Mouse (Mus musculus) spleen, adult 12 weeks (tissue): Measurements from ENCODE around the gene Ap4s1.
A peak's percentile ranks its signal among the peaks of the same experiment; 100 is the strongest.
"Not testable (repeated sequence)": the region's sequence is repeated elsewhere in the genome, so short reads cannot be mapped to it uniquely, and the experiment has no call there.

Experiments
- DNase-seq: peaks from one replicate; pipeline ENCODE4 v3.0.0; 2022; ENCODE audit warnings: low spot score

The Ap4s1 gene

DNA sequence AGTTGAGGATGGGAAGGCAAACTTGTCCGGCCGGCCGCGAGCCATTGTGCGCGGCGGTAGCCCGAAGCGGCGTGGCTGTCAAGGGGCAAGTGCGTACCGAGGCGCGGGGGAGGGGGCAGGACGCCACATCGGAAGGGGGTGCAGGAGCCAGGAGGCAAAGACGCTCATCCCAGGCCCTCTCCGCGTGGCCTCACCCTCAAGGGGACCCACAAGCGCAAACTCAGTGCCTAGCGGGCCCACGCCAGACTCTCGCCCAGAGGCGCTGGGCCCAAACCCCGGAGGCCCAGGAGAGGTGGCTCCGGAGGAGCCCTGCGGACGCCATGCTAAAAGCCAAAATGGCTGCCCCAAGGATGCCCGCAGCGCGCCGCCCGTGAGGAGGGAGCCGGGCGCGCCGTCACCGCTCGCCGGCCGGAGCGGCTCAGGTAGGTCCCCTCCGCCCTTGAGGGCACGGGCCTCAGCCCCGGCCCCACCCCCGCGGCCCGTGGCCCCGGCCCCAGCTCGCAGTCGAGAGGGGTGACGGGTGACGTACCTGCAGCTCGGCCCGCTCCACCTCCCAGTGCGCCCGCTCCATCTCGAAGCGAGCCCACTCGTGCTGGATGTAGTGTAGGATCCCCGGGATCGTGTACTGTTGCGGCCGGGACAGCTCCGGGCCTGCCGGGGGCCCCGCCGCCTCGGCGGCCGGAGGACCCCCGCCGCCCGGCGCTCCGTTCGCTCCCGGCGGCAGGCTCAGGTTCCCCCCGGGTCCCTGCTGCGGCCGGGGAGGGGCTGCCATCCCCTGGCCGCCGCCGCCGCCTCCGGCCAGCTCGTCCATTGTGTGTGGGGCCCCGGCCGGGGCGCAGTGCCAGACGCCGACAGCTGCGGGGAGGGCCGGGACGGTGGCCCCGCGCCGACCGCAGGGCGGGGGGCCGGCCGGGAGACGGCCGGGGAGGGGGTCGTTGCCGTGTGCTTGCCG lies at the start of gene Ap4s1:
TSS of gene Ap4s1 (plus strand) at position 141 of the 952 bp plus-strand sequence.
- DNase-seq: peak; percentile 73

- DNase-seq: no peak
Observed at GRCm38 (mm10) chr12:51641871-51642270, 49.0 kb upstream of the Ap4s1 start.

DNA sequence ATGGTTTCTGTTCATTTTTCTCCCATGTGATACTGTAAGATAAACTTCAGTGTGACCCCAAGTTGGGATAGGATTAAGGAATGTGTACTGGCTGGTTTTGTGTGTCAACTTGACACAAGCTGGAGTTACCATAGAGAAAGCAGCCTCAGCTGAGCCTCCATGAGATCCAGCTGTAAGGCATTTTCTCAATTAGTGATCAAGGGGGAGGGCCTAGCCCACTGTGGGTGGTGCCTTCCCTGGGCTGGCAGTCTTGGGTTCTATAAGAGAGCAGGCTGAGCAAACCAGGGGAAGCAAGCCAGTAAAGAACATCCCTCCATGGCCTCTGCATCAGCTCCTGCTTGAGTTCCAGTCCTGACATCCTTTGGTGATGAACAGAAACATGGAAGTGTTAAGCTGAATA lies 41.4 kb upstream of the Ap4s1 start:
- DNase-seq: not testable (repeated sequence)

DNA sequence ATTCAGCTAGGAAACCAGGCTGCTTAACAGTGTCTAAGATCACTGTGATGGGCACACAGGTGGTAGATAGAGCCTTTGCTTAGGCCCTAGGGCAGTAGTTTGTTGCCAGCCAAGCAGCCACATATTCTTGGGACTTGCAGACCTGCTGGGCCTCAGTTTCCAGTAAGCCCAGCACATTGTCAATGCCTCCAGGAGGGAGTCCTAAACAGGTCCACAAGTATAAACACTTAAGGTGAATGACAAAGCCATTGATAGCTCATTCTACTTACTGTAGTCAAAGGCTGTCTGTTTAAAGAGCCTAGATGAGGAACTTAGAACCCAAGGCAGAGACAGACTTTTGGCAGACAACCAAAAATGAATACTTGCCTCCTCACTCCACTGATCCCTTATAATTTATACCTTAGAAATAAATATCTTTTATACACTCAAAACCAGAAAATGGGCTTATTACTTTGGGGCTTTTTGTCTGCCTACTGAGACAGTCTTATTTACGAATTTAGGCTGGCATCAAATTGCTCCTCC lies 34.8 kb upstream of the Ap4s1 start:
- DNase-seq: no peak

- DNase-seq: no peak
Observed at GRCm38 (mm10) chr12:51663011-51663410, 27.8 kb upstream of the Ap4s1 start.

DNA sequence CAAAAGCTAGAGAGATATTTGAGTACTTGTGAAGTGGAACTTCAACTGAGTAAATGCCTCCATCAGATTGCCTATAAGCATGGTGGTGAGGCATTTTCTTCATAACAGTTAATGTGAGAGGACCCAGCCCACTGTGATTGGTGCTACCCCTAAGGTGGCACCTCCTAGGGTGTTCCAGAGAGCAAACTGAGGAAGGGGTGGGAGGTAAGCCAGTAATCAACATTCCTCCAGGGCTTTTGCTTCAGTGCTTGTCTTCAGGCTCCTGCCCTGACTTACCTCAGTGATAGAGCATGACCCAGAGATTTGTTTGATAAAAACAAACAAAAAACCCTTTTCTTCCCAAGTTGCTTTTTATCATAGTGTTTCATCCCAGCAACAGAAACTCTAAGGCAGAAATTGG lies 26.9 kb upstream of the Ap4s1 start:
- DNase-seq: no peak

GRCm38 (mm10) chr12:51666708-51667430 lies 24.0 kb upstream of the Ap4s1 start:
- no peak for DNase-seq

DNA sequence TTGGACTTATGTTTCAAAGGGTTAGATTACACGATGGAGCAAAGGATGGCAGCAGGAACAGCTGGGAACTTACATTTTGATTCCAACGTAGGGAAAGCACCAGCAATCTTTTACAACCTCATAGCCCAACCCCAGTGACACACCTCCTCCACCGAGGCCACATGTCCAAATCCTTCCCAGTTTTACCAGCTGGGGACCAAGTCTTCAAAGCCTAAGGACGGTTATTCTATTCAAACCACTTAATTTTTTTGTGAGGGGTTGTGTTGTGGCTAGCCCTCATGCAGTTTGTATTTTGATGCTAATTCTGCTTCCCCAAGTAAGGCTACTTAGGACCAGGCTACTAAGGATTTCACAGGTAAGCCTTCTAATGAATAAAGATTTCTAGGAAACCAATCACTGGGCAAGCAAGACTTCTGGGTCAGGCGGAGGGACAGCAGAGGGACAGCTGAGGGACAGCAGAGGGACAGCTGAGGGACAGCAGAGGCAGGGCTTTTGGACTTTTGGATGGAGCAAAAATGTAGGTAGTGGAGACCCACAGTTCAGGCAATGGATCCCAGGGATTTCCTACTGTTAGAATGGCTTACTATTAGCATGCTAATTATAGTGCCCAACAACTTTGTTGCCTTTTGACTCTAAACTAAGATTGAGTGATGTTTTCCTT lies 19.5 kb upstream of the Ap4s1 start:
- no peak for DNase-seq

GRCm38 (mm10) chr12:51673270-51673669 lies 17.6 kb upstream of the Ap4s1 start:
- DNase-seq: no peak

- no peak for DNase-seq
Observed at GRCm38 (mm10) chr12:51676442-51676841, 14.4 kb upstream of the Ap4s1 start.

DNA sequence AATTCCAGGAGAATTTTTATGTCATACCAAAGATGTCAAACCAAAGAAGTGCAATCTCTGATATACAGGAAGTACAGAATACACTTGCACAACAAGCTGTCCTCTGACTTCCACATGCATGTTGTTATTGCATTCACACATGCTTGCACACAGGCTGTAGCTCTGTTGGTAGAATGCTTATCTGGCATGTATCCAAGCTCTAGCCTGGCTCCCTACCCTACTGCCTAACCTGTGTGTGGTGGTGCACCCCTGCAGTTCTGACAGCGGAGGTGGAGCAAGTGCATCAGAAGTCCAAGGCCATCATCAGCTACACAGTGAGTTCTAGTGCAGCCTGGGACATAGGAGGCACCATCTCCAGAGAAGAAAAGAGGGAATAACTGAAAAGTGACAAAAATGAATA lies 12.0 kb upstream of the Ap4s1 start:
- DNase-seq: no peak

GRCm38 (mm10) chr12:51688546-51688945 lies 2.3 kb upstream of the Ap4s1 start:
- no peak for DNase-seq

DNA sequence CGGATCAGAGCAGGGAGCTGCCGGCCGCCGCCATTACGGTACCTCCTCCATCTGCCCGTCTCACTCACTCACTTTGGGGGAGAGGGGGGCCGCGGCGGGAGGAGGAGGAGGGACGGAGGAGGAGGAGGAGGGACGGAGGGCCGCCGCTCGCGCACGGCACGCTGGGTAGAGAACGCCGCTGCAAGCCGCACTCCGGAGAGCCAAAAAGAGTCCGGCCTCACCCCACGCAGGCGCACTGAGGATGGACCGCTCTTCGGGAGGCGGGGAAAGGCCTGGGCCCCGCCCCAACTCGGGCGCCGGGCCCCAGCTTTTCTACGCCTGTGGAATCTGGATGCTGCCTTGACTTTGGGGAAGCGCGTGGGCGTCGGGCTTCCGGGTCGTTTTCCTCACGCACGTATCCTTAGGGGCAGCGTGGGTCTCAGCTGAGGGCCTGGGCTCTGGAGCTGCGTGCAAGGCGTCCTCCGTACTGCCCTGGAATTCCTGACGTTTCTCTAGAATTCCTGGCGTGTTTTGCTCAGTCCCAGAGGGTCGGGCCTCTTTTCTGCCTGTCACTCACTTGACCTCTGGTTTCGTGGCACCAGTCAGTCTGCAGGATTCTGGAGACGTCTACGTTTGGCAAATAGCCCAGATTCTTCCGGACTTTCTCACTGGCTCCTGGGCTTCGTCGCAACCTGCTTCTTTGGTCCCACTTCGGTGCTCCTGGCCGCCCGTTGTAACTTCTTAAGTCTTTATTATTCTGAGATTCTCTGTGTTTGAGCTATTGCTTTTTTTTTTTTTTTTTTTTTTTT lies 1.2 kb downstream of the Ap4s1 start, which contains the start of gene Strn3:
TSS of gene Strn3 (minus strand) at position 53 of the 788 bp plus-strand sequence.
- DNase-seq: peak; percentile 93

DNA sequence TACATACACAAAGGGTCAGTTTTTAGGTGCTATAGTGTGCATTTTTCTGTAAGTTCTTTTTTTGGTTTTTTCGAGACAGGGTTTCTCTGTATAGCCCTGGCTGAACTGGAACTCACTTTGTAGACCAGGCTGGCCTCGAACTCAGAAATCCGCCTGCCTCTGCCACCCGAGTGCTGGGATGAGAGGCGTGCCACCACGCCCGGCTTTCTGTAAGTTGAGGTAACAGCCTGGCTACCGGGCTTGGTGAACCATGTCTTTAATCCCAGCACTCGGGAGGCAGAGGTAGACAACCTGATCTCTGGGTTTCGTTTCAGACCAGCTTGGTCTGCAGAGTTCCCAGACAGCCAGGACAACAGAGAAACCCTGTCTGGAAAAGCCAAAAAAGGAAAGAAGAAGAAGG lies 2.0 kb downstream of the Ap4s1 start:
- DNase-seq: not testable (repeated sequence)

DNA sequence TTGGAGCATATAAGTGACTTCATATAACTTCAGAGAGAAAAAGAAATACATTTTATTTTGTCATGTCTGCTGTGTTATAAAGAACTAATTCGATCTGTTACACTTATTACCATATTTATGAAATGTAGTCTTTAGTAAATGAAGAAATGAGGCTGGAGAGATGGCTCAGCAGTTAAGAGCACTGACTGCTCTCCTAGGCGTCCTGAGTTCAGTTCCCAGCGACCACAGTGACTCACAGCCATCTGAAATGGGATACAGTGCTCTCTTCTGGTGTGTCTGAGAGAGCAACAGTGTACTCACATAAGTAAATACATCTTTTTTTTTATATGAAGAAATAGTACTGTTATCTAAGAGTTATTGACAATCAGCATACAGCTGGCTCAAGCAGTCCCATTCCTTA lies 2.6 kb downstream of the Ap4s1 start:
- DNase-seq: no peak

DNA sequence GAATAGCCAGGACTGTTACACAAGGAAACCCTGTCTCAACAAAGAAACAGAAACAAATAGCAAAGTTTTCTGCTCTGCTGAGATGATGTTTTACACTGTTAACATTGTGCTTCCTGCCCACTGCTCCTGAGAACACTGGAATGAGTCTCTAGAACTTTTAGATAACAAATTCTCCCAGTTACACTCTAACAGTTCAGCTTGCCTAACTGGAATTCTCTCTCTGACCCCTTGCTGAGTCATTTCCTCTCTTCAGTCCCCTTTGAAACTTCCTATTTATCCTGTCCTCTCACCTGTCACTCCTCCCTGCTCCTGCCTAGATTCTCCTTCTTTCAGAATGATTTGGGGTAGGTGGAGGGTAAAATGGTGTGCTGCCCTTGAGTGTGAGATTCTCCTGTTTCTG lies 3.3 kb downstream of the Ap4s1 start:
- DNase-seq: no peak

DNA sequence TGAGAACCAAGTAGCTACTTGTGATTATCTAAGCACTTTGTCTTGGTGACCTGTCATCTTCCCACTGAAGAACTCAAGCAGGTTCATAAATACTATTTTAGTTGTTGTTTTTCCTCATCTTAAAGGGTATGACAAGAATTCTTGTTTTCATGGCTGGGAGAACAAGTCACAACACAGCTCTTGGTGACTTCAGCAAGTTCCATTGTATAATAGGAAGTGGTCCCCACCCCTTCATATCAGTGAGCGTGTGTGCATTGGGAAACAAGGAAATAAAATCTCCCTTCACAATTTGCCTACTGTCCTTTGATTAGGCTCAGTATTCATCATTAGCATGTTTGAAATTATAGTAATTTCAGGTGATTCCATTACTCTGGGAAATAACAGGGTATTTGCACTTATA lies 4.1 kb downstream of the Ap4s1 start:
- DNase-seq: no peak

- no peak for DNase-seq
Observed at GRCm38 (mm10) chr12:51696157-51696556, 5.3 kb downstream of the Ap4s1 start.

DNA sequence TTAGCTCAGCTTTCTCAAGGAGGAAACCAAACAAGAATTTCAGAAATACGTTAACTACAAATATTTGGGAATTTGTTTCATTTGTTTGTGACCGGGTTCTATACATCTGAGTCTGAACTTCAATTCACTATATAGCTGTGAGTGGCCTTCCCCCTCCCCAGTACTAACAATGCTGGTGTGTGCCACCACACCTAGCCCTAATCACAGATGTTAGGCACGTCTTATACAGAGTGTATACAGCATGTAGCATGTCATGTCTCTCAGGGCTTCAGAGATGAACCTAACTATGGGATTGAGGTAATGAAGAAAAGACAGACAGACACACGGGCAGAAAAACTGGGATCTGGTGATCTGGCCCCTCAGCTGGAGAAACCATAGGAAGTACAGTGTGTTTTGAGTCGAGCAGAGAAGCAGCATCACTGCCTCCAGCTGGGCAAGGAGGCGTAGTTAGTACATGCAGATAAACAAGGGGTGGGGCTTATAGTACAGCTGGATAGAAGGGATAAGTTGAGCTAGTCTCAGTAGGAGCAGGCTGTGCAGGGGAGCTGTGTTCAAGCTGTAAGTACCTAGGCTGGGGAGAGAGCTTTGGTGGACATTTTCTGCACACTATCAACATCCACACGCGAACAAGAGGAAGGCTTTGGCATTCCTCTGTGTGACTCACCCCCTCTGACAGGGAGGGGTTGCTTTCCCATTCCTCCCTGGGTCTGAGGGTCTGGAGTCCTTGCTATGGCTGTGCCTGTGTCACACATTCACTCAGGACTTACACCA lies 9.0 kb downstream of the Ap4s1 start:
- peak; percentile 63 for DNase-seq

DNA sequence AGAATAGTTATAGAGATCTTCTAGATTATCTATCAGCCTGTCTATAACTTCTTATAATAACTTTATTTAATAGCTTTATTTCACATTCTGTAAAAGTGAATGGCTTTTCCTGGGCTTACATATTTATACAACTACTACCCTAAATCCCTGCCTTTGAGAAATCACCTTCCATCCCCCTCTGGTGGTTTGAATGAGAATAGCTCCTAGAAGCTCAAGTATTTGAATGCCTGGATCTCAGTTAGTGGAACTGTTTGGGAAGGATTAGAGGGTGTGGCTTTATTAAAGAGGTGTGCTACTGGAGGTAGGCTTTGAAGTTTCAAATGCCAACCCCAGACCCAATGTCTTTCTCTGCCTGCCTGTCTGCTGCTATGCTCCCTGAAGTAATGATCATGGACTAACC lies 10.9 kb downstream of the Ap4s1 start:
- DNase-seq: no peak

GRCm38 (mm10) chr12:51703859-51704258 lies 13.0 kb downstream of the Ap4s1 start:
- DNase-seq: no peak
